Mouse (Mus musculus): ENCODE measurements around the gene Plcd4.
A peak's percentile ranks its signal among the peaks of the same experiment; 100 is the strongest.
"Not testable (repeated sequence)": the region's sequence is repeated elsewhere in the genome, so short reads cannot be mapped to it uniquely, and the experiment has no call there.

The Plcd4 gene

GRCm38 (mm10) chr1:74542451-74542961 lies at the start of gene Plcd4:
Plcd4 (plus strand) TSS chr1:74542888.
- no peak for DNase-seq (ENCODE audit: low spot score)

- DNase-seq (ENCODE audit: low spot score): no peak
Measured at GRCm38 (mm10) chr1:74501106-74501505, 41.6 kb upstream of the Plcd4 start.

GRCm38 (mm10) chr1:74505393-74505720 lies 37.3 kb upstream of the Plcd4 start:
- DNase-seq (ENCODE audit: low spot score): no peak

GRCm38 (mm10) chr1:74505721-74506464 lies 36.8 kb upstream of the Plcd4 start, which contains the start of gene Cnot9:
Cnot9 (plus strand) TSS chr1:74506058.
- peak; percentile 100 for DNase-seq (ENCODE audit: low spot score)

GRCm38 (mm10) chr1:74506471-74506881 lies 36.2 kb upstream of the Plcd4 start:
- DNase-seq (ENCODE audit: low spot score): peak; percentile 80

- no peak for DNase-seq (ENCODE audit: low spot score)
Measured at GRCm38 (mm10) chr1:74507780-74508179, 34.9 kb upstream of the Plcd4 start.

GRCm38 (mm10) chr1:74511306-74511705 lies 31.4 kb upstream of the Plcd4 start:
- no peak for DNase-seq (ENCODE audit: low spot score)

- DNase-seq (ENCODE audit: low spot score): not testable (repeated sequence)
Measured at GRCm38 (mm10) chr1:74512999-74513398, 29.7 kb upstream of the Plcd4 start.

GRCm38 (mm10) chr1:74519875-74520274 lies 22.8 kb upstream of the Plcd4 start:
- DNase-seq (ENCODE audit: low spot score): no peak

GRCm38 (mm10) chr1:74524746-74525145 lies 17.9 kb upstream of the Plcd4 start:
- no peak for DNase-seq (ENCODE audit: low spot score)

GRCm38 (mm10) chr1:74528589-74528988 lies 14.1 kb upstream of the Plcd4 start:
- no peak for DNase-seq (ENCODE audit: low spot score)

GRCm38 (mm10) chr1:74538650-74539049 lies 4.0 kb upstream of the Plcd4 start:
- DNase-seq (ENCODE audit: low spot score): no peak

- no peak for DNase-seq (ENCODE audit: low spot score)
Measured at GRCm38 (mm10) chr1:74544184-74544583, 1.5 kb downstream of the Plcd4 start, which contains the start of gene Usp37. Usp37 (minus strand) TSS chr1:74544284.

GRCm38 (mm10) chr1:74559061-74559460 lies 16.4 kb downstream of the Plcd4 start:
- no peak for DNase-seq (ENCODE audit: low spot score)

GRCm38 (mm10) chr1:74565834-74566233 lies 23.1 kb downstream of the Plcd4 start:
- no peak for DNase-seq (ENCODE audit: low spot score)

GRCm38 (mm10) chr1:74569739-74570719 lies 27.3 kb downstream of the Plcd4 start:
- DNase-seq (ENCODE audit: low spot score): no peak

GRCm38 (mm10) chr1:74582621-74583020 lies 39.9 kb downstream of the Plcd4 start:
- DNase-seq (ENCODE audit: low spot score): no peak

- no peak for DNase-seq (ENCODE audit: low spot score)
Measured at GRCm38 (mm10) chr1:74584616-74585398, 42.1 kb downstream of the Plcd4 start.

- DNase-seq (ENCODE audit: low spot score): peak; percentile 69
Measured at GRCm38 (mm10) chr1:74587233-74587772, 44.6 kb downstream of the Plcd4 start.

- peak; percentile 98 for DNase-seq (ENCODE audit: low spot score)
Measured at GRCm38 (mm10) chr1:74587773-74588445, 45.2 kb downstream of the Plcd4 start, which contains the start of the genes Zfp142 and Bcs1l. Zfp142 (minus strand) TSS chr1:74588246. Bcs1l (plus strand) TSS chr1:74588289.

- DNase-seq (ENCODE audit: low spot score): no peak
Measured at GRCm38 (mm10) chr1:74594434-74594833, 51.7 kb downstream of the Plcd4 start.

All from testis, postnatal 10 days (tissue).